Mouse (Mus musculus) adrenal gland, postnatal 10 days (tissue): ENCODE results near the gene Car1. TPM values are rescaled to one million over a fixed set of nuclear protein-coding genes. Genes with fewer than 3 reads are reported as not detected.
"Not testable (repeated sequence)": the region's sequence is repeated elsewhere in the genome, so short reads cannot be mapped to it uniquely, and the experiment has no call there.

Experiments
- DNase-seq: peaks from one replicate; pipeline ENCODE4 v3.0.0; 2021; ENCODE audit warnings: mixed read lengths
- long read RNA-seq, 2 experiments: library from polyadenylated mRNA; stranded (forward); transcript quantifications; one replicate each; pipeline ENCODE4 v2.0.0; 2021
- total RNA-seq, 2 experiments: library from RNA; stranded (reverse); gene quantifications; 2 replicates each; pipeline ENCODE4 v1.2.3; 2021

Car1 gene
- 1 to 10 TPM; 2.2 to 3.8 TPM for total RNA-seq
- long read RNA-seq, experiment 1, partial matches to known transcripts: 0 of 195 reads
- long read RNA-seq, experiment 1, other reads (novel, unspliced or antisense): 195 of 195 reads
- long read RNA-seq, experiment 2, partial matches to known transcripts: 0 of 6 reads
- long read RNA-seq, experiment 2, other reads (novel, unspliced or antisense): 5 of 6 reads

- DNase-seq: no peak
These were observed at the start of gene Car1 for GRCm38 (mm10) chr3:14808211-14808610. Gene Car1, minus strand, starts transcription at chr3:14808368.

- DNase-seq: peak; percentile 52
These were observed 49.7 kb upstream of the Car1 start for GRCm38 (mm10) chr3:14857874-14858273.

GRCm38 (mm10) chr3:14854446-14854845, 46.3 kb upstream of the Car1 start:
- DNase-seq: no peak

- DNase-seq: no peak
These were observed 45.8 kb upstream of the Car1 start for GRCm38 (mm10) chr3:14853966-14854365.

GRCm38 (mm10) chr3:14848587-14849254, 40.6 kb upstream of the Car1 start:
- no peak for DNase-seq

GRCm38 (mm10) chr3:14839466-14840118, 31.4 kb upstream of the Car1 start:
- DNase-seq: no peak

- DNase-seq: no peak
These were observed 30.8 kb upstream of the Car1 start for GRCm38 (mm10) chr3:14838936-14839335.

- peak; percentile 64 for DNase-seq
These were observed 24.6 kb upstream of the Car1 start for GRCm38 (mm10) chr3:14832766-14833165.

- no peak for DNase-seq
These were observed 23.2 kb upstream of the Car1 start for GRCm38 (mm10) chr3:14831219-14831835.

- DNase-seq: no peak
These were observed 20.7 kb upstream of the Car1 start for GRCm38 (mm10) chr3:14828896-14829295.

- no peak for DNase-seq
These were observed 11.8 kb upstream of the Car1 start for GRCm38 (mm10) chr3:14819844-14820504.

- DNase-seq: not testable (repeated sequence)
These were observed 7.2 kb upstream of the Car1 start for GRCm38 (mm10) chr3:14815396-14815795.

- no peak for DNase-seq
These were observed 1.5 kb downstream of the Car1 start for GRCm38 (mm10) chr3:14806702-14807101.

GRCm38 (mm10) chr3:14805962-14806361, 2.2 kb downstream of the Car1 start:
- no peak for DNase-seq

GRCm38 (mm10) chr3:14804906-14805305, 3.3 kb downstream of the Car1 start:
- DNase-seq: no peak

- no peak for DNase-seq
These were observed 11.1 kb downstream of the Car1 start for GRCm38 (mm10) chr3:14797069-14797468.

- DNase-seq: no peak
These were observed 12.7 kb downstream of the Car1 start for GRCm38 (mm10) chr3:14795292-14796020.

GRCm38 (mm10) chr3:14792032-14792431, 16.1 kb downstream of the Car1 start:
- DNase-seq: no peak

GRCm38 (mm10) chr3:14787607-14788006, 20.6 kb downstream of the Car1 start:
- DNase-seq: peak; percentile 20

GRCm38 (mm10) chr3:14787136-14787535, 21.0 kb downstream of the Car1 start:
- DNase-seq: no peak

- DNase-seq: peak; percentile 26
These were observed 21.6 kb downstream of the Car1 start for GRCm38 (mm10) chr3:14786551-14787079.

- no peak for DNase-seq
These were observed 22.8 kb downstream of the Car1 start for GRCm38 (mm10) chr3:14785353-14785752.
